Mouse (Mus musculus): ENCODE data around the gene 4930438A08Rik. TPM values are rescaled to one million over a fixed set of nuclear protein-coding genes. Genes with fewer than 3 reads are reported as not detected.
"Not testable (repeated sequence)": the region's sequence is repeated elsewhere in the genome, so short reads cannot be mapped to it uniquely, and the experiment has no call there.

Gene 4930438A08Rik
- total RNA-seq, 2 experiments from 2014 or later, result not detected

DNA sequence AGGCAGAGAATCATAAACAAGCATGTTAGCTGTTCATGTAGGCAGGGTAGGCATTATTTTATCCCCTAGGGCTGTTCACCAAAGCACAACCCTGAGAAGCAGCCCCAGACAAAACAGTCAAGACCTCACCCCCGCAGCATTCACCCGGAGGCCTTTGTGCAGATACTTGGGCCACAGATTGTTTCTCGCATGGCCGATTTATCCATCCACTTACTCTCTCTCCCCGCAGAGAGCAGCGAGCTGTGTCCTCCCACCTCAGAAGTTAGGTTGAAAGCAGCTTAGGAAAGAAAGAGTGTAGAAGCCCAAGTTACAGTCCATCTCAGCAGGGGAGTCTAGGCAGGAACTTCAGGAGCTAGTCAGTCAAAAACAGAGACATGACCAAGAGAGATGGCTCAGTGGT lies 22.8 kb downstream of the 4930438A08Rik start:
- no peak overlapping the region for H3K4me3 ChIP-seq
- no peak for TF ChIP-seq CTCF (conservative IDR thresholded peaks at IDR 0.05)
- H3K27ac ChIP-seq, result no peak overlapping the region
- no peak for DNase-seq (ENCODE audit: low spot score in 2 of 2)

- Histone ChIP-seq H3K27ac (peak overlapping the region; percentile 85), H3K4me3 (peak overlapping the region; percentile 56)
- peak; percentile 70 to 83 for DNase-seq (ENCODE audit: low spot score in 2 of 2)
- TF ChIP-seq CTCF (conservative IDR thresholded peaks at IDR 0.05), result peak; percentile 78
Measured at GRCm38 (mm10) chr11:58301057-58301456, 26.5 kb downstream of the 4930438A08Rik start.

DNA sequence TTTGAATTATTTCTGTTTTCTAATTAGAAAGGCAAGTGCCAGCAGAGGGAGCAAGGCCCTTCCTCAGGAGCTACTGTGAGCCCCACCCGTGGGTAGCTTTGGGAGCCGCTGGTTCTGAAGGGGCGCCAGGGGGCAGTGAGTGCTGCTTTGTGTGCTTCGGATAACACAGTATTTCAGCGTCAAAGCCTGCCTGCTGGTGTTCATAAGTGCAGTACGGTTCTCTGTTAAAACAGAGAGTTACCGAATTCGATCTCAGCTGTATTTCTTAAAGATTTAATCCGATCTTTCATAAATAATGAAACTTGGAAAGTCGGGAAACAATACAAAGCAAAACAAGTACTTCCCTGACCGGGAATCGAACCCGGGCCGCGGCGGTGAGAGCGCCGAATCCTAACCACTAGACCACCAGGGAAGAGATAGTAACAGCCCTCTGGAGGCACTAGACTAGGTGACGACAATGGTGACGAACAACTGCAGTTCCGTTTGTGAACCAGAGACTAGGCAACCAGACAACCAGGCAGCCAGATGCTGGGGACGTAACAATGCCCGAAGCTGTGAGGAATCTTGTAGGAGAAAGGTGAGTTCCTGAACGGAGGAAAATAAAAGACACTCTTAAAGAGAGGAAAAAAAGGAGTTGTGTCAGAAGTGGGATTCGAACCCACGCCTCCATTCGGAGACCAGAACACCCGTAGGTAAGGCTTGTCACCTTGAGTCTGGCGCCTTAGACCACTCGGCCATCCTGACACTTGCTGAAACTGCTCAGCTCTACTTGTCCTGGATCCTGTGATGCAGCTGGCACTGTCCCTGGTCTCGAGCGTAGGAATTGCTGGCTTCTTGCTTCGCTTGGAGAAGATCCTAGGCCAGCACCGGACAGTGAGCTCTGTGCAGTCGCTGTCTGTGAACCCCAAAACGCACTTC lies 27.5 kb downstream of the 4930438A08Rik start:
- peak; percentile 78 for TF ChIP-seq CTCF (conservative IDR thresholded peaks at IDR 0.05)
- DNase-seq (ENCODE audit: low spot score in 2 of 2), result peak; percentile 96 to 99
- Histone ChIP-seq H3K4me3 (peak overlapping the region; percentile 56), H3K27ac (peak overlapping the region; percentile 85)

DNA sequence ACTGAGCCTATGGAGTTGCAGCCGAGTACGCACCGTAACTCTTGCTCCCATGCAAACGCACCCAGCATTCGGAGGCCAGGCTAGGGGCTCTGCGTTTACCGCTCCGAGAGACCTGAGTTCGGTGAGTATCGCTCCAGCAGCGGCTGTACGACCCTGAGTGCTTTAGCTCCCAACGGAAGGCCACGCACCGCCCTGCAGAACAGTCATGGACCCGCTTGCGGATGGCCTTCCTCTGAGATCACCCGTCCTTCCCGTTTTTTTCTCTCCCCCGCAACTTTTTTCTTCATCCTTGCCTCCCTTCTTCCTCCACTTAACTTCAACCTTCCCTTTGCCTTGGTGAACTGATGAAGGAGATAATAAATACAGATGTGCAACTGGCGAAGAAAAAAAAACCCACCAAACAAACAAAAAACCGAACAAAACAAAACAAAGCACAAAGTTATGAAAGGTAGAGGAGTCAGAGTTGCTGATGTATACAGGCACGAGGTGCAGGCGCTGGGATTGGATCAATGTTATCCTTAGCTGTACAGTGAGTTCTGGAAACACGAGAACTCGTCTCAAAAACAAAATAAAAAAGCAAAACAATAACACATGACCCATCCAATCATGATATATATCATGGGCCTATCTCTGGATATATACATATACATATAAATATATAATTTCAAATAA lies 28.3 kb downstream of the 4930438A08Rik start:
- DNase-seq (ENCODE audit: low spot score in 2 of 2), result no peak
- no peak for TF ChIP-seq CTCF (conservative IDR thresholded peaks at IDR 0.05)
- Histone ChIP-seq H3K27ac (peak overlapping the region; percentile 85), H3K4me3 (peak overlapping the region; percentile 56)

DNA sequence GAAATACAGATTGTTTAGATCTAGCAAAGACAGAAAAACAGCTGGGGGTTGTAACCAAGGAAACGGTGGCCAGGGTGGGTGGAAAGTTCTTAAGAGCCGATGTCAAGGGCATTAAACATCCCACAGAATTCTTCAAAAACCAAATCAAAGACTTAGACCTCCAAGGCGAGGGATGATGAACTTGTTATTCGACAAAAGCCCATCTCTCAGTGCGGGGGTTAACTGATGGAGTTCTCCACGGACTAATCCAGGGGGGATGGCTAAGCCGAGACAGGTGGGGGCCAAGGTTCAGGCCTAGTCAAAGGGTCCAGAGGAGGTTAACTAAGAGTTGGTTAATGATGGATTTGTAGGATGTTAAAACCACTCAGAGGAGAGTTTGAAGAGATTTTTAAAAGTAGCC lies 29.0 kb downstream of the 4930438A08Rik start:
- no peak for DNase-seq (ENCODE audit: low spot score in 2 of 2)
- Histone ChIP-seq H3K4me3 (no peak overlapping the region), H3K27ac (peak overlapping the region; percentile 85; the same call in 1 of the 2 replicates)
- TF ChIP-seq CTCF (conservative IDR thresholded peaks at IDR 0.05), result no peak

GRCm38 (mm10) chr11:58305299-58305698 lies 30.7 kb downstream of the 4930438A08Rik start:
- DNase-seq (ENCODE audit: low spot score in 2 of 2); H3K27ac ChIP-seq: not testable (repeated sequence)

DNA sequence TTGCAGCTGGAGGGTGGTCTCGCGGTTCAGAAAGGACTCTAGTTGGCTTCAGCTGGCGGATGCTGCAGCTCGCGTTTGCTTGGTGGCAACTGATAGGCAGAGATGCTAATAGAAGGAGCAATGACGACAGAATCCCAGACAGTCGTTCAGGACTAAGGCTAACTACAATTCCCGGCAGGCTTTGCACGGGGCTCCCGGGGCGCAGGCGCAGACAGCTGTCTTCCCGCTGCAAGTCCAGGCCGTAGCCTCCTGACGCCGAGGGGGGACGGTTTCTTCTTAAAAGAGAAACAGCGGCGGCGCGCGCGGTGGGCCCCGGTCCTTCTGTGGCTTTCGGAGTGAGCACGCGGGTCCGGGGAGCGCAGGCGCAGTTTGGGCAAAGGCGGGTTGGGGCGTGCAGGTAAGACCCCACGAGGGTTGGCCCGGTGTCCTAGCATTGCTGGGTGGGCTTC lies 32.3 kb downstream of the 4930438A08Rik start, which contains the start of gene Zfp692:
Gene Zfp692, plus strand, starts transcription at position 210 of the 449 bp plus-strand sequence.
- TF ChIP-seq CTCF (conservative IDR thresholded peaks at IDR 0.05), result no peak
- DNase-seq (ENCODE audit: low spot score in 2 of 2), result peak; percentile 96 to 98
- peak within 1 kb of the TSS; percentile 72 for H3K4me3 ChIP-seq
- H3K27ac ChIP-seq, result peak within 1 kb of the TSS; percentile 73

More at GRCm38 (mm10) chr11:58305299-58305698, 30.7 kb downstream of the 4930438A08Rik start:
- not testable (repeated sequence) for H3K4me3 ChIP-seq

GRCm38 (mm10) chr11:58307411-58308080 lies 32.9 kb downstream of the 4930438A08Rik start:
- peak; percentile 33 to 37 for DNase-seq (ENCODE audit: low spot score in 2 of 2)
- peak; percentile 51 for TF ChIP-seq CTCF (conservative IDR thresholded peaks at IDR 0.05)
- H3K27ac ChIP-seq, result peak overlapping the region; percentile 73
- H3K4me3 ChIP-seq, result peak overlapping the region; percentile 72

GRCm38 (mm10) chr11:58308661-58309060 lies 34.1 kb downstream of the 4930438A08Rik start:
- H3K27ac ChIP-seq, result no peak overlapping the region
- H3K4me3 ChIP-seq, result no peak overlapping the region
- no peak for TF ChIP-seq CTCF (conservative IDR thresholded peaks at IDR 0.05)
- DNase-seq (ENCODE audit: low spot score in 2 of 2), result no peak

- H3K27ac ChIP-seq, result peak overlapping the region; percentile 56; the same call in 1 of the 2 replicates
- DNase-seq (ENCODE audit: low spot score in 2 of 2), result peak in 1 of 2 experiments; percentile 31
- no peak for TF ChIP-seq CTCF (conservative IDR thresholded peaks at IDR 0.05)
- H3K4me3 ChIP-seq, result no peak overlapping the region
Measured at GRCm38 (mm10) chr11:58314069-58314468, 39.5 kb downstream of the 4930438A08Rik start.

- DNase-seq (ENCODE audit: low spot score in 2 of 2), result no peak
- Histone ChIP-seq H3K4me3 (no peak overlapping the region), H3K27ac (no peak overlapping the region)
- no peak for TF ChIP-seq CTCF (conservative IDR thresholded peaks at IDR 0.05)
Measured at GRCm38 (mm10) chr11:58315536-58316168, 41.1 kb downstream of the 4930438A08Rik start.

- Histone ChIP-seq H3K27ac (no peak overlapping the region), H3K4me3 (no peak overlapping the region)
- DNase-seq (ENCODE audit: low spot score in 2 of 2), result no peak
Measured at GRCm38 (mm10) chr11:58316344-58316743, 41.7 kb downstream of the 4930438A08Rik start.

More at GRCm38 (mm10) chr11:58316344-58316743, 41.7 kb downstream of the 4930438A08Rik start:
- TF ChIP-seq CTCF (conservative IDR thresholded peaks at IDR 0.05), result no peak

Data from layer of hippocampus, adult 2 months (tissue).